33 mouse cellular contexts compared by ENCODE assay signal in genomic region chr2:147424582-147425255, GRCm38 (mm10).
DNase-seq lines count a peak whose midpoint lies in the region; ATAC-seq and TF ChIP-seq lines count a peak whose summit lies in the region.
"Had no signal": no experiment of that assay in that cellular context is flagged by ENCODE, and none has a peak within 500 bp of the region (broad histone marks: within the 10 kb centered on the region; RNA-seq: fewer than 3 reads in every experiment).

No protein-coding gene starts in this region.

- H3K27me3 ChIP-seq in kidney, postnatal 0 days (ENCODE audit: insufficient read depth, low read length) = no peaks in the 10 kb centered on the region
- H3K27me3 ChIP-seq in embryonic facial prominence, embryonic 10.5 days (replicated peaks; ENCODE audit: low read depth, poor library complexity, severe bottlenecking) = no peaks in the 10 kb centered on the region
- H3K27me3 ChIP-seq: embryonic facial prominence, embryonic 13.5 days; forebrain, embryonic 13.5 days; heart, embryonic 13.5 days; hindbrain, embryonic 15.5 days; limb, embryonic 15.5 days; liver, embryonic 13.5 days; midbrain, embryonic 15.5 days; neural tube, embryonic 13.5 days; Patski had no signal

- H3K4me3 ChIP-seq in kidney, postnatal 0 days (replicated peaks; ENCODE audit: low read depth, low read length) = no peak overlapping the region
- H3K4me3 ChIP-seq in embryonic facial prominence, embryonic 10.5 days = no peak overlapping the region
- H3K4me3 ChIP-seq: embryonic facial prominence, embryonic 13.5 days; erythroblast, embryonic 14.5 days; forebrain, embryonic 13.5 days; heart, adult 2 months; heart, embryonic 13.5 days; hindbrain, embryonic 15.5 days; limb, embryonic 10.5 days; limb, embryonic 15.5 days; liver, embryonic 13.5 days; midbrain, embryonic 10.5 days; midbrain, embryonic 15.5 days; neural tube, embryonic 13.5 days had no signal

- peak; percentile 46 for DNase-seq in heart, adult 11 months
- no peak for DNase-seq in heart, adult 8-10 months (ENCODE audit: low spot score)
- peak; percentile 9 for DNase-seq in kidney, postnatal 0 days (ENCODE audit: low spot score)
- DNase-seq in kidney, postnatal 36 days = no peak
- peak; percentile 75 for DNase-seq in embryo, embryonic 10 days (ENCODE audit: low spot score)
- peak; percentile 41 for DNase-seq in embryonic facial prominence, embryonic 10.5 days (ENCODE audit: low spot score)
- DNase-seq in adrenal gland, adult (ENCODE audit: inconsistent age in 2 of 2, low spot score in 1 of 2) = no peak
- no peak for DNase-seq in thymus, postnatal 0 days (ENCODE audit: low spot score)
- DNase-seq: adrenal gland, postnatal 14 days; cerebellum, adult 11 months; cerebellum, adult 9-10 months; cerebellum, postnatal 36 days; gastrocnemius, postnatal 25 days; heart, adult 2 months; heart, postnatal 10 days; kidney, adult 2 months; layer of hippocampus, adult 9-11 months; liver, embryonic 13.5 days; lung, adult 18-20 months; lung, postnatal 14 days; right cerebral cortex, postnatal 25 days; thymus, postnatal 25 days had no signal

- H3K9ac ChIP-seq in kidney, postnatal 0 days (ENCODE audit: low read depth, low read length) = no peak overlapping the region
- H3K9ac ChIP-seq: embryonic facial prominence, embryonic 13.5 days; forebrain, embryonic 13.5 days; heart, embryonic 13.5 days; hindbrain, embryonic 15.5 days; limb, embryonic 15.5 days; liver, embryonic 13.5 days; midbrain, embryonic 15.5 days; neural tube, embryonic 13.5 days had no signal

- no peaks in the 10 kb centered on the region for H3K9me3 ChIP-seq in kidney, postnatal 0 days (replicated peaks; ENCODE audit: low read length)
- H3K9me3 ChIP-seq in embryonic facial prominence, embryonic 10.5 days = no peaks in the 10 kb centered on the region
- H3K9me3 ChIP-seq: embryonic facial prominence, embryonic 13.5 days; forebrain, embryonic 13.5 days; heart, embryonic 13.5 days; hindbrain, embryonic 15.5 days; limb, embryonic 10.5 days; limb, embryonic 15.5 days; liver, embryonic 13.5 days; midbrain, embryonic 10.5 days; midbrain, embryonic 15.5 days; neural tube, embryonic 13.5 days had no signal

- no peaks in the 10 kb centered on the region for H3K36me3 ChIP-seq in kidney, postnatal 0 days (ENCODE audit: insufficient read depth, low read length)
- H3K36me3 ChIP-seq in embryonic facial prominence, embryonic 10.5 days (replicated peaks) = no peaks in the 10 kb centered on the region
- H3K36me3 ChIP-seq: embryonic facial prominence, embryonic 13.5 days; heart, embryonic 13.5 days; hindbrain, embryonic 15.5 days; limb, embryonic 10.5 days; limb, embryonic 15.5 days; liver, embryonic 13.5 days; midbrain, embryonic 10.5 days; midbrain, embryonic 15.5 days; neural tube, embryonic 13.5 days had no signal

- no peak overlapping the region for H3K4me2 ChIP-seq in kidney, postnatal 0 days (ENCODE audit: low read length)
- H3K4me2 ChIP-seq: embryonic facial prominence, embryonic 13.5 days; forebrain, embryonic 13.5 days; heart, embryonic 13.5 days; hindbrain, embryonic 15.5 days; limb, embryonic 15.5 days; liver, embryonic 13.5 days; midbrain, embryonic 15.5 days; neural tube, embryonic 13.5 days had no signal

- no peak for TF ChIP-seq CTCF in kidney, postnatal 0 days (IDR thresholded peaks at IDR 0.05; ENCODE audit: low read depth)

- H3K27ac ChIP-seq in kidney, postnatal 0 days = no peak overlapping the region
- H3K27ac ChIP-seq in embryonic facial prominence, embryonic 10.5 days (replicated peaks) = no peak overlapping the region; the same call in 1 of the 2 replicates
- H3K27ac ChIP-seq: embryonic facial prominence, embryonic 13.5 days; forebrain, embryonic 13.5 days; heart, adult 2 months; heart, embryonic 13.5 days; hindbrain, embryonic 15.5 days; limb, embryonic 10.5 days; limb, embryonic 15.5 days; liver, embryonic 13.5 days; midbrain, embryonic 10.5 days; midbrain, embryonic 15.5 days; neural tube, embryonic 13.5 days had no signal

- ATAC-seq in kidney, postnatal 0 days (replicated peaks; ENCODE audit: low FRiP score, low read depth) = no peak
- ATAC-seq: forebrain, embryonic 13.5 days; midbrain, embryonic 15.5 days; Patski had no signal

- 22% methylated on average over 10 of the region's 10 CpGs for WGBS in kidney, postnatal 0 days
- 32% methylated on average over 10 of the region's 10 CpGs for WGBS in embryonic facial prominence, embryonic 10.5 days

- H3K4me1 ChIP-seq in kidney, postnatal 0 days (replicated peaks; ENCODE audit: insufficient read depth, low read length) = no peaks in the 10 kb centered on the region
- H3K4me1 ChIP-seq in embryonic facial prominence, embryonic 10.5 days = peaks cover 11% of the 10 kb centered on the region
- H3K4me1 ChIP-seq: embryonic facial prominence, embryonic 13.5 days; forebrain, embryonic 13.5 days; heart, embryonic 13.5 days; hindbrain, embryonic 15.5 days; limb, embryonic 15.5 days; liver, embryonic 13.5 days; midbrain, embryonic 10.5 days; midbrain, embryonic 15.5 days; neural tube, embryonic 13.5 days had no signal

Comparison
In these comparisons a context has a peak if more than half of its experiments do, and no peak if none do; other contexts are left out.
1. DNase-seq: peak in heart, adult 11 months (single experiment), kidney, postnatal 0 days (single experiment), embryo, embryonic 10 days (single experiment) and embryonic facial prominence, embryonic 10.5 days (single experiment); none in heart, adult 8-10 months (single experiment), kidney, postnatal 36 days (0 of 2), adrenal gland, adult (0 of 2) and thymus, postnatal 0 days (single experiment).